Mouse (Mus musculus) bone marrow macrophage, adult 2 months (primary cell): Measurements from ENCODE around the gene Cdrt4.

Experiments
- CTCF ChIP-seq: IDR thresholded peaks from 2 replicates; pipeline ENCODE4 v1.5.1; 2012; ENCODE audit warnings: low read depth, mild to moderate bottlenecking, low read length, moderate library complexity
- POLR2A ChIP-seq: IDR thresholded peaks from 2 replicates; pipeline ENCODE4 v1.6.1; 2012; ENCODE audit warnings: mild to moderate bottlenecking, low read depth, low read length, borderline replicate concordance

- no peak for TF ChIP-seq CTCF
- no peak for TF ChIP-seq POLR2A
These were observed 44.9 kb downstream of the Cdrt4 start for GRCm38 (mm10) chr11:62995755-62996521.
